Mouse (Mus musculus) MEL (cell line): ENCODE data around the gene Zfyve9. TPM values are rescaled to one million over a fixed set of nuclear protein-coding genes. Genes with fewer than 3 reads are reported as not detected.

Experiments used
- DNase-seq: peaks from one replicate; pipeline ENCODE4 v3.0.0; 2011; ENCODE audit warnings: low read depth, low spot score
- H3K27ac ChIP-seq: 2 replicates; pipeline ENCODE4 v1.5.1; 2012; ENCODE audit warnings: low read depth, mild to moderate bottlenecking, control low read depth, low read length, moderate library complexity; ENCODE audit not compliant: control insufficient read depth
- H3K27me3 ChIP-seq, 2 experiments: fragments of 150-350 bp in 1 of 2; sonication (generic) in 1 of 2; 2 replicates each; pipeline ENCODE4 v1.6.1; 2012; ENCODE audit warnings: low read length in 2 of 2, mild to moderate bottlenecking in 2 of 2, improper control_type of control experiment in 1 of 2, moderate library complexity in 1 of 2; ENCODE audit not compliant: insufficient read depth in 2 of 2, control insufficient read depth in 1 of 2
- H3K36me3 ChIP-seq, 2 experiments: 2 replicates each; pipeline ENCODE4 v1.6.1; 2012 to 2014; ENCODE audit warnings: low read length in 2 of 2, improper control_type of control experiment in 1 of 2, inconsistent platforms in 1 of 2, mild to moderate bottlenecking in 1 of 2; ENCODE audit not compliant: insufficient read depth in 2 of 2, control insufficient read depth in 1 of 2
- H3K4me1 ChIP-seq, 2 experiments: fragments of 150-350 bp in 1 of 2; sonication (generic) in 1 of 2; 2 replicates each; pipeline ENCODE4 v1.6.1; 2012; ENCODE audit warnings: low read length in 2 of 2, improper control_type of control experiment in 1 of 2, mild to moderate bottlenecking in 1 of 2; ENCODE audit not compliant: insufficient read depth in 2 of 2, control insufficient read depth in 1 of 2
- H3K4me3 ChIP-seq, 2 experiments: fragments of 150-350 bp in 1 of 2; sonication (generic) in 1 of 2; 2 replicates each; pipeline ENCODE4 v1.5.1; 2012; ENCODE audit warnings: low read depth in 2 of 2, low read length in 2 of 2, mild to moderate bottlenecking in 2 of 2, moderate library complexity in 2 of 2, control low read depth in 1 of 2, improper control_type of control experiment in 1 of 2; ENCODE audit not compliant: control insufficient read depth in 1 of 2, insufficient read depth in 1 of 2
- H3K79me2 ChIP-seq: 2 replicates; pipeline ENCODE4 v1.6.1; 2012; ENCODE audit warnings: mild to moderate bottlenecking, low read length, moderate library complexity; ENCODE audit not compliant: control insufficient read depth, poor library complexity, insufficient read depth
- H3K9ac ChIP-seq: 2 replicates; pipeline ENCODE4 v1.6.1; 2012; ENCODE audit warnings: low read depth, mild to moderate bottlenecking, control low read depth, low read length, moderate library complexity; ENCODE audit not compliant: control insufficient read depth, poor library complexity, severe bottlenecking
- H3K9me3 ChIP-seq: fragments of 150-350 bp; sonication (generic); replicated peaks from 2 replicates; pipeline ENCODE4 v1.6.1; 2012; ENCODE audit warnings: mild to moderate bottlenecking, low read length, improper control_type of control experiment, moderate library complexity; ENCODE audit not compliant: insufficient read depth
- CHD1 ChIP-seq: IDR thresholded peaks from 2 replicates; pipeline ENCODE4 v1.6.1; 2012; ENCODE audit warnings: low read depth, mild to moderate bottlenecking, inconsistent platforms, low read length, improper control_type of control experiment
- CHD2 ChIP-seq: IDR thresholded peaks from 2 replicates; pipeline ENCODE4 v1.6.1; 2011; ENCODE audit warnings: low read length, improper control_type of control experiment
- E2F4 ChIP-seq: IDR thresholded peaks from 2 replicates; pipeline ENCODE4 v1.6.1; 2011; ENCODE audit warnings: low read depth, low read length, improper control_type of control experiment, borderline replicate concordance
- ETS1 ChIP-seq: IDR thresholded peaks from 2 replicates; pipeline ENCODE4 v1.6.1; 2012; ENCODE audit warnings: low read depth, mild to moderate bottlenecking, inconsistent platforms, low read length, improper control_type of control experiment, moderate library complexity
- GATA1 ChIP-seq: IDR thresholded peaks from 2 replicates; pipeline ENCODE4 v1.6.1; 2011; ENCODE audit warnings: low read depth, low read length, improper control_type of control experiment
- HCFC1 ChIP-seq: IDR thresholded peaks from 2 replicates; pipeline ENCODE4 v1.6.1; 2012; ENCODE audit warnings: low read depth, mild to moderate bottlenecking, inconsistent platforms, low read length, improper control_type of control experiment, moderate library complexity
- JUND ChIP-seq: IDR thresholded peaks from 2 replicates; pipeline ENCODE4 v1.6.1; 2011; ENCODE audit warnings: low read depth, mild to moderate bottlenecking, improper control_type of control experiment, low read length
- KAT2A ChIP-seq: conservative IDR thresholded peaks from 2 replicates; pipeline ENCODE4 v1.6.1; 2012; ENCODE audit warnings: low read depth, low read length, improper control_type of control experiment, inconsistent platforms
- MAZ ChIP-seq: IDR thresholded peaks from 2 replicates; pipeline ENCODE4 v1.6.1; 2012; ENCODE audit warnings: low read depth, mild to moderate bottlenecking, inconsistent platforms, low read length, improper control_type of control experiment
- MEF2A ChIP-seq: IDR thresholded peaks from 2 replicates; pipeline ENCODE4 v1.6.1; 2014; ENCODE audit warnings: low read depth, mild to moderate bottlenecking, inconsistent platforms, low read length, improper control_type of control experiment; ENCODE audit not compliant: poor library complexity, insufficient replicate concordance, severe bottlenecking; ENCODE audit errors: extremely low read depth
- MXI1 ChIP-seq: IDR thresholded peaks from 2 replicates; pipeline ENCODE4 v1.6.1; 2011; ENCODE audit warnings: mild to moderate bottlenecking, low read depth, low read length, improper control_type of control experiment
- MYB ChIP-seq: IDR thresholded peaks from 2 replicates; pipeline ENCODE4 v1.6.1; 2011; ENCODE audit warnings: mild to moderate bottlenecking, low read depth, low read length, improper control_type of control experiment
- NRF1 ChIP-seq: IDR thresholded peaks from 2 replicates; pipeline ENCODE4 v1.6.1; 2014; ENCODE audit warnings: low read depth, mild to moderate bottlenecking, inconsistent platforms, low read length, improper control_type of control experiment, moderate library complexity; ENCODE audit not compliant: poor library complexity, insufficient read depth, severe bottlenecking
- POLR2AphosphoS2 ChIP-seq: IDR thresholded peaks from 2 replicates; pipeline ENCODE4 v1.6.1; 2011; ENCODE audit warnings: low read length, improper control_type of control experiment
- POLR2AphosphoS5 ChIP-seq: IDR thresholded peaks from 2 replicates; pipeline ENCODE4 v1.6.1; 2012; ENCODE audit warnings: low read depth, borderline replicate concordance, mild to moderate bottlenecking, inconsistent platforms, low read length, moderate library complexity, mixed read lengths
- RAD21 ChIP-seq: IDR thresholded peaks from 2 replicates; pipeline ENCODE4 v1.6.1; 2011; ENCODE audit warnings: mild to moderate bottlenecking, low read depth, low read length, improper control_type of control experiment
- RCOR1 ChIP-seq: IDR thresholded peaks from 2 replicates; pipeline ENCODE4 v1.6.1; 2012; ENCODE audit warnings: low read depth, mild to moderate bottlenecking, inconsistent platforms, low read length, improper control_type of control experiment
- SIN3A ChIP-seq: IDR thresholded peaks from 2 replicates; pipeline ENCODE4 v1.6.1; 2012; ENCODE audit warnings: low read length, improper control_type of control experiment, inconsistent platforms
- TAL1 ChIP-seq: IDR thresholded peaks from 2 replicates; pipeline ENCODE4 v1.6.1; 2012; ENCODE audit warnings: mild to moderate bottlenecking, inconsistent platforms, low read length, moderate library complexity, mixed read lengths
- UBTF ChIP-seq: IDR thresholded peaks from 2 replicates; pipeline ENCODE4 v1.6.1; 2012; ENCODE audit warnings: low read depth, mild to moderate bottlenecking, inconsistent platforms, low read length, improper control_type of control experiment, moderate library complexity, borderline replicate concordance; ENCODE audit not compliant: insufficient read depth
- USF2 ChIP-seq, 2 experiments: IDR thresholded peaks; 2 replicates each; pipeline ENCODE4 v1.6.1; 2011 to 2012; ENCODE audit warnings: improper control_type of control experiment in 2 of 2, low read length in 2 of 2, borderline replicate concordance in 1 of 2, inconsistent platforms in 1 of 2, low read depth in 1 of 2, mild to moderate bottlenecking in 1 of 2; ENCODE audit not compliant: insufficient read depth in 1 of 2
- ZC3H11A ChIP-seq: IDR thresholded peaks from 2 replicates; pipeline ENCODE4 v1.6.1; 2012; ENCODE audit warnings: low read depth, mild to moderate bottlenecking, inconsistent platforms, low read length, improper control_type of control experiment
- ZNF384 ChIP-seq: IDR thresholded peaks from 2 replicates; pipeline ENCODE4 v1.6.1; 2012; ENCODE audit warnings: low read depth, mild to moderate bottlenecking, inconsistent platforms, low read length, improper control_type of control experiment
- polyA plus RNA-seq, 2 experiments: library from polyadenylated mRNA; stranded (reverse) in 1 of 2; unstranded in 1 of 2; fragments of >175 nt in 1 of 2; fragments of >200 nt in 1 of 2; gene quantifications; 2 replicates each; pipeline versions ENCODE4 v1.2.1 to v1.2.4; 2012; ENCODE audit warnings: low replicate concordance in 2 of 2, low read depth in 1 of 2; ENCODE audit not compliant: insufficient read length in 2 of 2, insufficient read depth in 1 of 2, missing spikeins in 1 of 2
- total RNA-seq: library from RNA; depleted of rRNA; stranded (reverse); fragments of 300-350 nt; gene quantifications from 2 replicates; pipeline ENCODE4 v1.2.3, GENCODE M21; 2012

The Zfyve9 gene
- total and polyA plus RNA-seq, 3 experiments = 0.14 TPM; not detected in 2

DNA sequence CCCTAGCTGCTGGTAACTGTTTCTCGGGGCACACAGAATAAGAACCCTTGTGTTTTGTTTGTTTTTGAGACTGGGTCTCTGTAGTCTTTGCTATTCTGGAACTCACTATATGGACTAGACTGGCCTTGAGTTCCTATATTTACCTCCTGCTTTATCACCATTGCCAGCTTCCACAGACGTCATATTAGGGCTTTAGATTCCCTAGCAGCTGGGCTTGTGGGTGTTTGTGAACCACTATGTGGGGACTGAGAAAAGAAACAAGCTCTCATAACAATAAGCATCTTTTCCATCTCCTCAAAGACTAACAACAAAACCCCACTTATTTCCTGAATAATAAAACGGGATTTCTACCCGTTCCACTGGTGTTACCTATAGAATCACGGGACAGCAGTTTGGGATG lies 169.7 kb downstream of the Zfyve9 start:
- TF ChIP-seq POLR2AphosphoS2 (no peak), GATA1 (no peak), ZC3H11A (no peak), HCFC1 (no peak), UBTF (no peak), MXI1 (no peak), KAT2A (no peak), MYB (no peak), ETS1 (no peak), MEF2A (no peak), E2F4 (no peak), NRF1 (no peak), JUND (no peak), SIN3A (no peak), TAL1 (no peak), RCOR1 (no peak)
- TF ChIP-seq, all 39 proteins: peak for 0
- no peaks in the 10 kb centered on the region for H3K27me3 ChIP-seq
- H3K79me2 ChIP-seq = no peaks in the 10 kb centered on the region
- no peak overlapping the region for H3K9ac ChIP-seq
- peaks cover 0 to 23% of the 10 kb centered on the region in 2 experiments; a peak in 2 of 4 replicates for H3K36me3 ChIP-seq
- H3K4me1 ChIP-seq = no peaks in the 10 kb centered on the region
- no peak for DNase-seq
- no peak overlapping the region for H3K4me3 ChIP-seq
- H3K9me3 ChIP-seq = no peaks in the 10 kb centered on the region
- no peak overlapping the region for H3K27ac ChIP-seq

DNA sequence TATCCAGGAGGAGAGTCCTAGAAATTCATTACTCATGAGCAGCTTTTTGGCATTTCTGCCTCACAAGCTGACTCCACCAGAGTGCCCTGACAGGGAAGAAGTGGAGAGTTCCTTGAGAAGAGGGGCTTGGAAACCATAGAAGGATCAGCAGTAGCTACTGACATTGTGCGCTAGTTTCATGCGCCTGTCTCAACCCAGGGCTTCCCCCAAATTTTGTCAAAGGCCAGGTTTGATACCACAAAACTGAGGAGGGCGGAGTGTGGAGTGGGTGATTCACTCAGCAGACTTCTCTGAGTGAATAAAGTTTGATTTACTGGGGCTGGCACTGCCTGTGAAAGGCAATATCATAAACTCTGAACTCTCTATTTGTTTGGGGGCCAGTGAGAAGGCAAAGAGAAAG lies 171.9 kb downstream of the Zfyve9 start:
- no peak for DNase-seq
- Histone ChIP-seq H3K9me3 (no peaks in the 10 kb centered on the region), H3K79me2 (no peaks in the 10 kb centered on the region), H3K27ac (no peak overlapping the region), H3K36me3 (peaks cover 0 to 20% of the 10 kb centered on the region in 2 experiments; a peak in 2 of 4 replicates), H3K4me1 (no peaks in the 10 kb centered on the region), H3K9ac (no peak overlapping the region), H3K27me3 (no peaks in the 10 kb centered on the region), H3K4me3 (no peak overlapping the region)
- TF ChIP-seq ZNF384 (no peak), CHD2 (no peak), MAZ (no peak), E2F4 (no peak), MXI1 (no peak), CHD1 (no peak), JUND (no peak), USF2 (IDR thresholded peaks at IDR 0.05; ENCODE audit: borderline replicate concordance in 1 of 2, insufficient read depth in 1 of 2, low read depth in 1 of 2, low read length in 2 of 2) (no peak), POLR2AphosphoS5 (no peak), SIN3A (no peak), KAT2A (no peak), RAD21 (no peak)
